Mouse (Mus musculus) embryonic facial prominence, embryonic 14.5 days (tissue): Measurements from ENCODE around the gene Ccdc97. TPM values are rescaled to one million over a fixed set of nuclear protein-coding genes. Genes with fewer than 3 reads are reported as not detected.

Source experiments
- ATAC-seq: fragments of 200-750 bp; cut with Nextera tagmentation; 2 replicates; pipeline ENCODE4 v1.8.0; 2017; ENCODE audit warnings: low read depth, moderate number of reproducible peaks, moderate TSS enrichment
- DNase-seq: peaks from one replicate; pipeline ENCODE4 v3.0.0-alpha.2; 2015; ENCODE audit warnings: low spot score
- H3K27ac ChIP-seq: fragments of 300-500 bp; sonication (generic); replicated peaks from 2 replicates; pipeline ENCODE4 v1.5.1; 2014; ENCODE audit warnings: low read depth, mild to moderate bottlenecking, low read length, moderate library complexity
- H3K27me3 ChIP-seq: fragments of 300-500 bp; sonication (generic); replicated peaks from 2 replicates; pipeline ENCODE4 v1.6.1; 2014; ENCODE audit warnings: low read length; ENCODE audit not compliant: control insufficient read depth, insufficient read depth
- H3K36me3 ChIP-seq: fragments of 300-500 bp; sonication (generic); 2 replicates; pipeline ENCODE4 v1.6.1; 2014; ENCODE audit warnings: low read length, mixed read lengths; ENCODE audit not compliant: control insufficient read depth, insufficient read depth
- H3K4me1 ChIP-seq: fragments of 300-500 bp; sonication (generic); 2 replicates; pipeline ENCODE4 v1.6.1; 2014; ENCODE audit warnings: antibody characterized with exemption, low read length; ENCODE audit not compliant: control insufficient read depth, insufficient read depth
- H3K4me2 ChIP-seq: fragments of 300-500 bp; sonication (generic); 2 replicates; pipeline ENCODE4 v1.6.1; 2014; ENCODE audit warnings: low read depth, mild to moderate bottlenecking, low read length, moderate library complexity, mixed read lengths
- H3K4me3 ChIP-seq: fragments of 300-500 bp; sonication (generic); 2 replicates; pipeline ENCODE4 v1.5.1; 2014; ENCODE audit warnings: low read depth, mild to moderate bottlenecking, low read length
- H3K9ac ChIP-seq: fragments of 300-500 bp; sonication (generic); 2 replicates; pipeline ENCODE4 v1.6.1; 2014; ENCODE audit warnings: low read depth, mild to moderate bottlenecking, low read length, moderate library complexity, mixed read lengths
- H3K9me3 ChIP-seq: fragments of 300-500 bp; sonication (generic); 2 replicates; pipeline ENCODE4 v1.6.1; 2016; ENCODE audit warnings: low read length; ENCODE audit not compliant: control insufficient read depth
- WGBS: fragments of 180-500 bp; shearing (Covaris S2); extraction: QIAGEN DNeasy Blood & Tissue Kit; methylation state at CpG from one replicate; pipeline ENCODE4 v1.1.7; 2014; 5-methylcytosine and 5-hydroxymethylcytosine counted together
- polyA plus RNA-seq: library from polyadenylated mRNA; unstranded; fragments of >200 nt; fragmentation: Nextera tagmentation; extraction: Ambion mirVana; gene quantifications from 2 replicates; pipeline ENCODE4 v1.2.1, GENCODE M21; 2014

Gene Ccdc97
- polyA plus RNA-seq, 1 experiment from 2014 or later: 28.0 TPM

DNA sequence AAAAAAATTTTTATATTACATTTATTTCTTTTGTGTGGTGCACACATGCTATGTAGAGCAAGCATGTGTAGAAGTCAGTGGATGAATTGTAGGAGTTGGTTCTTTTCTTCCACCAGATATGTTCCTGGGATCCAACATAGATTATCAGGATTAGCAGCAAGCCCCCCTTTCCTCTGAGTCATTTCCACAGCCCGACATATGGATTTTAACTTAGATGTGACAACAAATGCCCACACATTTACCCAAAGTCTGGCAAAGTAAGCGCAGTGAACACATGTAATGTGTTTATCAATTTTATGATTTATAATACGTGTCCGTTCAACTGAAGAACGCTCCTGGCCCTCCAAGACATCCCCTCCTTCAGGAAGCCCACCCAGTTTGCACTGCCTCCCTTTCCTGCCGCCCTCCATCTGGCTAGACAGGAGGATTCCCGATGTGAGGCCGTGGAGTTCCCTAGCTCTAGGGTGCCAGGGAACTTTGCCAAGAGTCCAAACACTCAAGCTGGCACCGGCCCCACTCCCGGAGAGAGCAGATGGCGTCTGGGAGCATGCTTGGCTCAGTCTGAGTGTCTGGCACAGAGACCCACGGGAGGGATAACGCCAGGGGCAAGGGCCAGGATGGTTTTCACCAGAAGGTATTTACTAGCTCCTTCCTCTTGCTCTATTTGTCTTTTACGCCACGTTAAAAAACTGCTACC is 42.7 kb downstream of the Ccdc97 start:
- H3K27ac ChIP-seq: no peak overlapping the region
- H3K4me3 ChIP-seq: no peak overlapping the region
- H3K4me2 ChIP-seq: 0 out of 2 replicates have a peak overlapping the region, but pooled peaks have one; percentile 4
- ATAC-seq: peak; percentile 19; the same call in 1 of the 2 replicates
- H3K9ac ChIP-seq: no peak overlapping the region
- WGBS: 53% methylated on average over 15 of the region's 15 CpGs
- peaks cover 12% of the 10 kb centered on the region; the same call in 1 of the 2 replicates for H3K4me1 ChIP-seq
- no peaks in the 10 kb centered on the region for H3K36me3 ChIP-seq
- H3K27me3 ChIP-seq: peaks cover 36% of the 10 kb centered on the region
- H3K9me3 ChIP-seq: no peaks in the 10 kb centered on the region
- DNase-seq: peak; percentile 79

GRCm38 (mm10) chr7:25675405-25675804 is 43.5 kb downstream of the Ccdc97 start:
- 41% methylated on average over 6 of the region's 6 CpGs for WGBS
- Histone ChIP-seq H3K27ac (no peak overlapping the region), H3K4me2 (peak overlapping the region; percentile 49; the same call in 1 of the 2 replicates), H3K4me1 (peaks cover 10% of the 10 kb centered on the region; the same call in 1 of the 2 replicates), H3K9ac (no peak overlapping the region; the same call in 1 of the 2 replicates), H3K36me3 (no peaks in the 10 kb centered on the region), H3K9me3 (no peaks in the 10 kb centered on the region), H3K4me3 (0 out of 2 replicates have a peak overlapping the region, but pooled peaks have one; percentile 28), H3K27me3 (peaks cover 36% of the 10 kb centered on the region)
- DNase-seq (no peak), ATAC-seq (no peak)

DNA sequence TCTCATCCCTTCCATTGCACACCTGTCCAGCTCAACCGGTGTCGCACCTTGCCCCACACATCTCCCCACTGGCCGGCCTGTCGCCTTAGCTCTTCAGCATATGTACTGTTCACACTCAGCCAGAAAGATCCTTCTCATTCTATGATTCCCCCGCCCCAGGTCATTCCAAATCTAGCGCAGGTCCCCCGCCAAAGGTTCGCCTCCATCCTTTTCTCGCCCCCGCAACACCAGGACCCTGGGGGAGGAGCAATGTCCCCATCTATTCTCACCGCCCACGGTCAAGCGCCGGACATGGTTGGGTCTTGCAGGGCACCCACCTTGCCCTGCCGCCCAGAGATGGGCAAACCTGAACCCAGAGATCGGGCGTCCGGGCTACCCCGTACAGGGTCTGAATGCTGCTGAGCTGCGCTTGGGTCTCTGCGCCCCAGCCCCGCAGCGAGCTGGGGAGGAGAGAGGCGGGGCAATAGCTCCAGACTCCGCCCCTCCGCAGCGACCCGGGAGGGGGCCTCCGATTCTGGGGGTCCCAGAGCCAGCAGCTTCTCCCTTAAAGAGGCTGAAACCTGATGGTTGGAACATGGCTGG is 44.1 kb downstream of the Ccdc97 start, which contains the start of gene Tmem91:
Gene Tmem91 (minus strand): TSS at position 448 of the 582 bp plus-strand sequence.
- DNase-seq (no peak), ATAC-seq (peak; percentile 35; the same call in 1 of the 2 replicates)
- Histone ChIP-seq H3K9me3 (no peaks in the 10 kb centered on the region), H3K9ac (peak within 1 kb of the TSS; percentile 32), H3K36me3 (no peaks in the 10 kb centered on the region), H3K4me1 (peaks cover 4% of the 10 kb centered on the region; the same call in 1 of the 2 replicates), H3K4me2 (peak within 1 kb of the TSS; percentile 49), H3K4me3 (peak within 1 kb of the TSS; percentile 28), H3K27ac (no peak within 1 kb of the TSS), H3K27me3 (peaks cover 36% of the 10 kb centered on the region)
- 2% methylated on average over 24 of the region's 29 CpGs for WGBS

DNA sequence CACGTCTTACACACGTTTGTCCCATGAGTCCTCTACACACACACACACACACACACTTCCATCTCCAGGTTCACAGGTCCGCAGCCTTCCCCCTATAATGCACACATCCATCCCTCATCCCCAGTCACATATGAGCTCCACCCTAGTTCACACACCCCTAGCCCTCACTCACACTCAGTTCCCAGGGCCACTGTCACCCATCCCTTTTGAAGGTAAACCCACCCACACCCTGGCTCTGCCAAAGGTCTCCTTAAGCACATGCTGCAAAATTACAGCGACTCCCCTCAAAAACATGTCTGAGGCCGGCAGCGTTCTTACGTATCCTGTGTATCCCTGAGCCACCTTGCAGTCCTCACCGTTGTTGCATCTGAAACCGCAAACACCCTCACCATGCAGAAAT is 44.6 kb downstream of the Ccdc97 start:
- DNase-seq: no peak
- 24% methylated on average over 9 of the region's 9 CpGs for WGBS
- Histone ChIP-seq H3K4me3 (peak overlapping the region; percentile 28), H3K9ac (no peak overlapping the region), H3K27me3 (peaks cover 36% of the 10 kb centered on the region), H3K9me3 (no peaks in the 10 kb centered on the region), H3K36me3 (peaks cover under 1% of the 10 kb centered on the region; the same call in 1 of the 2 replicates), H3K27ac (no peak overlapping the region), H3K4me1 (peaks cover 4% of the 10 kb centered on the region; the same call in 1 of the 2 replicates), H3K4me2 (peak overlapping the region; percentile 49; the same call in 1 of the 2 replicates)
- ATAC-seq: no peak

- ATAC-seq (no peak), DNase-seq (no peak)
- peaks cover 36% of the 10 kb centered on the region for H3K27me3 ChIP-seq
- H3K4me3 ChIP-seq: no peak overlapping the region
- WGBS: 51% methylated on average over 4 of the region's 4 CpGs
- H3K9ac ChIP-seq: no peak overlapping the region
- no peaks in the 10 kb centered on the region for H3K9me3 ChIP-seq
- H3K36me3 ChIP-seq: peaks cover 16% of the 10 kb centered on the region; the same call in 1 of the 2 replicates
- H3K4me1 ChIP-seq: peaks cover 4% of the 10 kb centered on the region; the same call in 1 of the 2 replicates
- H3K4me2 ChIP-seq: no peak overlapping the region
- no peak overlapping the region for H3K27ac ChIP-seq
These were observed 46.4 kb downstream of the Ccdc97 start for GRCm38 (mm10) chr7:25672442-25672841.

- 79% methylated on average over 2 of the region's 2 CpGs for WGBS
- no peak overlapping the region for H3K4me2 ChIP-seq
- H3K9me3 ChIP-seq: no peaks in the 10 kb centered on the region
- H3K4me1 ChIP-seq: peaks cover 4% of the 10 kb centered on the region; the same call in 1 of the 2 replicates
- ATAC-seq: no peak
- H3K9ac ChIP-seq: no peak overlapping the region
- DNase-seq: no peak
- H3K36me3 ChIP-seq: peaks cover 16% of the 10 kb centered on the region; the same call in 1 of the 2 replicates
- H3K27me3 ChIP-seq: peaks cover 34% of the 10 kb centered on the region
- H3K27ac ChIP-seq: no peak overlapping the region
- H3K4me3 ChIP-seq: no peak overlapping the region
These were observed 47.2 kb downstream of the Ccdc97 start for GRCm38 (mm10) chr7:25671686-25672085.

- Histone ChIP-seq H3K4me3 (no peak overlapping the region), H3K4me1 (no peaks in the 10 kb centered on the region), H3K36me3 (peaks cover 18% of the 10 kb centered on the region), H3K27me3 (peaks cover 22% of the 10 kb centered on the region), H3K9me3 (no peaks in the 10 kb centered on the region), H3K4me2 (no peak overlapping the region), H3K27ac (no peak overlapping the region), H3K9ac (no peak overlapping the region)
- ATAC-seq: no peak
- WGBS: 87% methylated on average over 4 of the region's 4 CpGs
- no peak for DNase-seq
These were observed 48.8 kb downstream of the Ccdc97 start for GRCm38 (mm10) chr7:25670096-25670495.

- peaks cover 22% of the 10 kb centered on the region for H3K36me3 ChIP-seq
- no peak overlapping the region for H3K27ac ChIP-seq
- ATAC-seq (no peak), DNase-seq (no peak)
- H3K4me3 ChIP-seq: no peak overlapping the region
- H3K9me3 ChIP-seq: no peaks in the 10 kb centered on the region
- H3K4me1 ChIP-seq: no peaks in the 10 kb centered on the region
- H3K4me2 ChIP-seq: no peak overlapping the region
- H3K9ac ChIP-seq: no peak overlapping the region
- peaks cover 17% of the 10 kb centered on the region for H3K27me3 ChIP-seq
- 76% methylated on average over 9 of the region's 9 CpGs for WGBS
These were observed 49.3 kb downstream of the Ccdc97 start for GRCm38 (mm10) chr7:25669631-25670030.
